Mouse (Mus musculus) ovary, postnatal 10 days (tissue): Measurements from ENCODE around the gene Ddx49.
A peak's percentile ranks its signal among the peaks of the same experiment; 100 is the strongest.

Source experiments
- DNase-seq: peaks from one replicate; pipeline ENCODE4 v3.0.0; 2022; ENCODE audit warnings: low spot score

The Ddx49 gene

GRCm38 (mm10) chr8:70302358-70302890 lies at the start of gene Ddx49, which contains the start of gene Cope:
Ddx49 (minus strand) TSS chr8:70302489.
Cope (plus strand) TSS chr8:70302518.
- peak; percentile 89 for DNase-seq

GRCm38 (mm10) chr8:70352000-70352384 lies 49.7 kb upstream of the Ddx49 start:
- no peak for DNase-seq

- DNase-seq, result no peak
Measured at GRCm38 (mm10) chr8:70351035-70351999, 49.0 kb upstream of the Ddx49 start.

- DNase-seq, result no peak
Measured at GRCm38 (mm10) chr8:70347860-70348420, 45.7 kb upstream of the Ddx49 start.

- no peak for DNase-seq
Measured at GRCm38 (mm10) chr8:70347443-70347842, 45.2 kb upstream of the Ddx49 start.

- DNase-seq, result no peak
Measured at GRCm38 (mm10) chr8:70344279-70344678, 42.0 kb upstream of the Ddx49 start.

- DNase-seq, result no peak
Measured at GRCm38 (mm10) chr8:70343696-70344095, 41.4 kb upstream of the Ddx49 start.

- DNase-seq, result no peak
Measured at GRCm38 (mm10) chr8:70343076-70343475, 40.8 kb upstream of the Ddx49 start.

GRCm38 (mm10) chr8:70342007-70342406 lies 39.7 kb upstream of the Ddx49 start:
- no peak for DNase-seq

- DNase-seq, result no peak
Measured at GRCm38 (mm10) chr8:70340659-70341058, 38.4 kb upstream of the Ddx49 start.

- DNase-seq, result no peak
Measured at GRCm38 (mm10) chr8:70338931-70339330, 36.6 kb upstream of the Ddx49 start.

GRCm38 (mm10) chr8:70332878-70333202 lies 30.6 kb upstream of the Ddx49 start:
- DNase-seq, result no peak

GRCm38 (mm10) chr8:70332070-70332877 lies 30.0 kb upstream of the Ddx49 start:
- DNase-seq, result no peak

- no peak for DNase-seq
Measured at GRCm38 (mm10) chr8:70331526-70331925, 29.2 kb upstream of the Ddx49 start.

- DNase-seq, result no peak
Measured at GRCm38 (mm10) chr8:70330741-70331364, 28.6 kb upstream of the Ddx49 start.

GRCm38 (mm10) chr8:70329835-70330740 lies 27.8 kb upstream of the Ddx49 start:
- no peak for DNase-seq

GRCm38 (mm10) chr8:70329124-70329834 lies 27.0 kb upstream of the Ddx49 start, which contains the start of gene Gdf1:
Gdf1 (plus strand) TSS chr8:70329817.
- no peak for DNase-seq

- no peak for DNase-seq
Measured at GRCm38 (mm10) chr8:70327512-70327911, 25.2 kb upstream of the Ddx49 start.

- DNase-seq, result no peak
Measured at GRCm38 (mm10) chr8:70323716-70324115, 21.4 kb upstream of the Ddx49 start.

- DNase-seq, result no peak
Measured at GRCm38 (mm10) chr8:70317872-70318271, 15.6 kb upstream of the Ddx49 start.
